Mouse (Mus musculus): ENCODE data around the gene 4930564D02Rik.

4930564D02Rik gene

GRCm38 (mm10) chr3:105105827-105106226 lies 39.2 kb downstream of the 4930564D02Rik start:
- no peak for DNase-seq (ENCODE audit: low read depth, low spot score)

- DNase-seq (ENCODE audit: low read depth, low spot score), result no peak
Measured at GRCm38 (mm10) chr3:105113859-105114258, 47.2 kb downstream of the 4930564D02Rik start.

GRCm38 (mm10) chr3:105114269-105114668 lies 47.6 kb downstream of the 4930564D02Rik start:
- peak; percentile 85 for DNase-seq (ENCODE audit: low read depth, low spot score)

- no peak for DNase-seq (ENCODE audit: low read depth, low spot score)
Measured at GRCm38 (mm10) chr3:105116596-105116995, 50.0 kb downstream of the 4930564D02Rik start.

- DNase-seq (ENCODE audit: low read depth, low spot score), result no peak
Measured at GRCm38 (mm10) chr3:105123776-105124175, 57.1 kb downstream of the 4930564D02Rik start.

GRCm38 (mm10) chr3:105127881-105128280 lies 61.2 kb downstream of the 4930564D02Rik start:
- DNase-seq (ENCODE audit: low read depth, low spot score), result no peak
